Mouse (Mus musculus) adrenal gland, postnatal 10 days (tissue): Measurements from ENCODE around the gene Focad. TPM values are rescaled to one million over a fixed set of nuclear protein-coding genes. Genes with fewer than 3 reads are reported as not detected.

ENCODE experiments used
- DNase-seq: peaks from one replicate; pipeline ENCODE4 v3.0.0; 2021; ENCODE audit warnings: mixed read lengths
- total RNA-seq, 2 experiments: library from RNA; stranded (reverse); gene quantifications; 2 replicates each; pipeline ENCODE4 v1.2.3; 2021

Focad gene
- total RNA-seq, 2 experiments from 2014 or later, result 21.0 to 27.2 TPM

- no peak for DNase-seq
Observed at GRCm38 (mm10) chr4:88400302-88400991, 306.0 kb downstream of the Focad start.

- no peak for DNase-seq
Observed at GRCm38 (mm10) chr4:88400992-88401313, 306.5 kb downstream of the Focad start.

GRCm38 (mm10) chr4:88402884-88403283, 308.5 kb downstream of the Focad start:
- no peak for DNase-seq

- DNase-seq, result peak; percentile 61
Observed at GRCm38 (mm10) chr4:88406887-88407696, 312.7 kb downstream of the Focad start.

GRCm38 (mm10) chr4:88409279-88409678, 314.9 kb downstream of the Focad start:
- DNase-seq, result no peak

GRCm38 (mm10) chr4:88412331-88412730, 317.9 kb downstream of the Focad start:
- DNase-seq, result no peak

GRCm38 (mm10) chr4:88415017-88415416, 320.6 kb downstream of the Focad start:
- DNase-seq, result no peak

- DNase-seq, result no peak
Observed at GRCm38 (mm10) chr4:88419378-88419777, 324.9 kb downstream of the Focad start.

GRCm38 (mm10) chr4:88424563-88424962, 330.1 kb downstream of the Focad start:
- no peak for DNase-seq

GRCm38 (mm10) chr4:88427630-88428239, 333.3 kb downstream of the Focad start:
- DNase-seq, result no peak

- no peak for DNase-seq
Observed at GRCm38 (mm10) chr4:88432412-88433024, 338.1 kb downstream of the Focad start.

GRCm38 (mm10) chr4:88436593-88437165, 342.2 kb downstream of the Focad start:
- DNase-seq, result no peak

- no peak for DNase-seq
Observed at GRCm38 (mm10) chr4:88437166-88437565, 342.7 kb downstream of the Focad start.

- no peak for DNase-seq
Observed at GRCm38 (mm10) chr4:88437917-88438316, 343.5 kb downstream of the Focad start.

- DNase-seq, result peak; percentile 76
Observed at GRCm38 (mm10) chr4:88438326-88438989, 344.0 kb downstream of the Focad start, which contains the start of gene Hacd4. TSS of gene Hacd4 (minus strand) at chr4:88438928.

GRCm38 (mm10) chr4:88438990-88439329, 344.5 kb downstream of the Focad start:
- no peak for DNase-seq

- peak; percentile 8 for DNase-seq
Observed at GRCm38 (mm10) chr4:88439669-88440123, 345.3 kb downstream of the Focad start.

GRCm38 (mm10) chr4:88440814-88441213, 346.4 kb downstream of the Focad start:
- DNase-seq, result no peak

GRCm38 (mm10) chr4:88448976-88449375, 354.5 kb downstream of the Focad start:
- no peak for DNase-seq

- DNase-seq, result no peak
Observed at GRCm38 (mm10) chr4:88450087-88450765, 355.8 kb downstream of the Focad start.

- DNase-seq, result no peak
Observed at GRCm38 (mm10) chr4:88458093-88458492, 363.7 kb downstream of the Focad start.
